Mouse (Mus musculus) heart, postnatal 0 days (tissue): ENCODE results near the gene Ncapg.

Experiments
- CTCF ChIP-seq: IDR thresholded peaks from 2 replicates; pipeline ENCODE4 v1.5.1; 2016; ENCODE audit warnings: antibody characterized with exemption, control low read depth, low read depth
- EP300 ChIP-seq: IDR thresholded peaks from 2 replicates; pipeline ENCODE4 v1.6.1; 2016; ENCODE audit warnings: antibody characterized with exemption, low read depth

- TF ChIP-seq CTCF (no peak), EP300 (no peak)
These were observed 68.2 kb downstream of the Ncapg start for GRCm38 (mm10) chr5:45737911-45738310.
